Comparison of ENCODE assay signal across 15 mouse cellular contexts in the genomic region with DNA sequence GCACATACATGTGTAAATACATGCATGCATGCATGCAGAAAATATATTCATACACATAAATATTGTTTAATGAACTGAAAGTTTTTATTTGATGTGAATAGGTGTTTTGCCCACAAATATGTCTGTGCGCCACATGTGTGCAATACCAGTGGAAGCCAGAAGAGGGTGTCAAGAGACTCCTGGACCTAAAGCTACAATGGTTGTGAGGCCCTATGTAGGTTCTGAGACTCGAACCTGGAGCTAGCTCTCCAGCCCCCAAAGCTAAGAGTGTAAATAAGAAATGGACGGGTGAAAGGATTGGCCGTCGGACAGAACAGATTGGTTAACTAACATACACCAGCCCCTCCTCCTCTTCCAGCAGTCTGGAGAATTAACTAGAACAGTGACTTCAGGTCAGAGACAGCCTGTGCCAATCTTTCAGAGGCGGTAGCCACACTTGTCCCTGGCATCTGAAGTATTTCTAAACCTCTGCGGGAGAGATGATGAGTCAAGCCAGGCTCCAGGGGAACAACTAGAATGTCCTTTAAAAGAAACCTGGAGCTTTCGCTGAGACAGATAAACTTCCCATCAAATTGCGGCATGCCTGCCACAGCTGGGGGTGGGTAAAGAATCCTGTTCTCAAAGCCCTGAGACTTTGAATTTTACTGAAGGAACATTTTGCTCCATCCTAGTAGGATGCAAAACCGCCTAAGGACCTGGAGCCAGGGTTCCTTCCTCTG. TPM values are rescaled to one million over a fixed set of nuclear protein-coding genes. Genes with fewer than 3 reads are reported as not detected.
A peak's percentile ranks its signal among the peaks of the same experiment; 100 is the strongest.
DNase-seq lines count a peak whose midpoint lies in the region; ATAC-seq and TF ChIP-seq lines count a peak whose summit lies in the region.
"Had no signal": no experiment of that assay in that cellular context is flagged by ENCODE, and none has a peak within 500 bp of the region (broad histone marks: within the 10 kb centered on the region; RNA-seq: fewer than 3 reads in every experiment).

No protein-coding gene starts in this region.

- no peak for TF ChIP-seq POLR2A in CH12.LX (IDR thresholded peaks at IDR 0.05; ENCODE audit: low read depth, low read length)
- TF ChIP-seq POLR2A in brain, embryonic 14.5 days (IDR thresholded peaks at IDR 0.05; ENCODE audit: borderline replicate concordance, extremely low read depth, insufficient read depth, insufficient read length, poor library complexity, severe bottlenecking): no peak

- 85% methylated on average over 10 of the region's 10 CpGs for WGBS in embryonic facial prominence, embryonic 11.5 days
- 90% methylated on average over 10 of the region's 10 CpGs for WGBS in embryonic facial prominence, embryonic 10.5 days
- 85% methylated on average over 10 of the region's 10 CpGs for WGBS in liver, postnatal 0 days (ENCODE audit: insufficient replicate concordance)
- 73% methylated on average over 10 of the region's 10 CpGs for WGBS in liver, embryonic 12.5 days (ENCODE audit: insufficient replicate concordance)

- in situ Hi-C loops in CH12.LX (cut with MboI; ENCODE audit: low pct_ligation_motif_present, low pct_unique_long_range_greater_than_20kb, low sequenced_read_pairs): no loop called here

- no peak for TF ChIP-seq EP300 in liver, postnatal 0 days (IDR thresholded peaks at IDR 0.05; ENCODE audit: low read depth)
- TF ChIP-seq EP300 in CH12.LX (IDR thresholded peaks at IDR 0.05; ENCODE audit: low read length): no peak

- H3K9me3 ChIP-seq in embryonic facial prominence, embryonic 11.5 days (replicated peaks; ENCODE audit: control insufficient read depth, low read length): no peaks in the 10 kb centered on the region
- H3K9me3 ChIP-seq in embryonic facial prominence, embryonic 10.5 days: no peaks in the 10 kb centered on the region; the same call in 1 of the 2 replicates
- no peaks in the 10 kb centered on the region for H3K9me3 ChIP-seq in liver, postnatal 0 days (ENCODE audit: low read length)
- no peaks in the 10 kb centered on the region for H3K9me3 ChIP-seq in liver, embryonic 12.5 days (replicated peaks)
- peaks cover 3% of the 10 kb centered on the region for H3K9me3 ChIP-seq in CH12.LX (replicated peaks; ENCODE audit: low read length)
- H3K9me3 ChIP-seq: liver, embryonic 15.5 days had no signal

- no peaks in the 10 kb centered on the region for H3K36me3 ChIP-seq in embryonic facial prominence, embryonic 11.5 days (replicated peaks; ENCODE audit: control insufficient read depth, insufficient read depth, low read depth, low read length)
- no peaks in the 10 kb centered on the region for H3K36me3 ChIP-seq in embryonic facial prominence, embryonic 10.5 days (replicated peaks)
- H3K36me3 ChIP-seq in liver, postnatal 0 days (replicated peaks; ENCODE audit: insufficient read depth, low read length): no peaks in the 10 kb centered on the region
- H3K36me3 ChIP-seq in liver, embryonic 12.5 days: no peaks in the 10 kb centered on the region
- H3K36me3 ChIP-seq in CH12.LX (replicated peaks in 1 of 2; ENCODE audit: control insufficient read depth in 1 of 2, insufficient read depth in 1 of 2, low read length in 1 of 2): no peaks in the 10 kb centered on the region
- H3K36me3 ChIP-seq: liver, embryonic 15.5 days had no signal

- dilution Hi-C loops in CH12.LX (cut with MboI; ENCODE audit: extremely low pct_ligation_motif_present, extremely low pct_unique_long_range_greater_than_20kb, low sequenced_read_pairs): no loop called here

- H3K4me2 ChIP-seq in embryonic facial prominence, embryonic 11.5 days (ENCODE audit: low read depth, low read length): no peak overlapping the region
- no peak overlapping the region for H3K4me2 ChIP-seq in liver, postnatal 0 days (ENCODE audit: low read depth, low read length)
- no peak overlapping the region for H3K4me2 ChIP-seq in liver, embryonic 12.5 days
- H3K4me2 ChIP-seq in CH12.LX (ENCODE audit: insufficient read depth, low read depth, poor library complexity, severe bottlenecking): no peak overlapping the region
- H3K4me2 ChIP-seq: liver, embryonic 15.5 days had no signal

- H3K79me2 ChIP-seq in CH12.LX (replicated peaks; ENCODE audit: control insufficient read depth, extremely low read depth, insufficient read depth, poor library complexity, severe bottlenecking): no peaks in the 10 kb centered on the region

- H3K4me3 ChIP-seq in embryonic facial prominence, embryonic 11.5 days (ENCODE audit: low read depth, low read length): no peak overlapping the region
- H3K4me3 ChIP-seq in embryonic facial prominence, embryonic 10.5 days: no peak overlapping the region
- H3K4me3 ChIP-seq in liver, postnatal 0 days (ENCODE audit: low read depth, low read length): no peak overlapping the region
- H3K4me3 ChIP-seq in liver, embryonic 12.5 days: no peak overlapping the region
- H3K4me3 ChIP-seq in CH12.LX (replicated peaks in 1 of 3; ENCODE audit: low read depth in 2 of 3, low read length in 2 of 3, poor library complexity in 1 of 3): no peak overlapping the region
- H3K4me3 ChIP-seq: liver, embryonic 15.5 days had no signal

- peak; percentile 20 for DNase-seq in embryonic facial prominence, embryonic 11.5 days (ENCODE audit: low spot score)
- DNase-seq in embryonic facial prominence, embryonic 10.5 days (ENCODE audit: low spot score): no peak
- no peak for DNase-seq in liver, postnatal 0 days
- DNase-seq in CH12.LX (ENCODE audit: extremely low read depth) (no peak), MN1 (ENCODE audit: low spot score) (no peak)
- no peak for DNase-seq in brain, embryonic 14.5 days (ENCODE audit: low read depth)
- no peak for DNase-seq in spleen, postnatal 14 days (ENCODE audit: low spot score in 2 of 2)
- DNase-seq: adrenal gland, adult 2 months; cerebellum, adult 18-20 months; gastrocnemius, postnatal 10 days; heart, postnatal 10 days; kidney, adult 9 months had no signal

- TF ChIP-seq CTCF in liver, postnatal 0 days (IDR thresholded peaks at IDR 0.05; ENCODE audit: low read depth): peak; percentile 48
- peak in 1 of 2 experiments; percentile 58; a peak in 2 of 4 replicates for TF ChIP-seq CTCF in CH12.LX (conservative IDR thresholded peaks at IDR 0.05 in 1 of 2, IDR thresholded peaks at IDR 0.05 in 1 of 2; ENCODE audit: low read depth in 2 of 2, low read length in 2 of 2)
- TF ChIP-seq CTCF in brain, embryonic 14.5 days (IDR thresholded peaks at IDR 0.05; ENCODE audit: borderline replicate concordance, extremely low read depth, insufficient read depth, insufficient read length): peak; percentile 16; the same call in 1 of the 2 replicates

- no peak overlapping the region for H3K9ac ChIP-seq in embryonic facial prominence, embryonic 11.5 days (replicated peaks; ENCODE audit: low read length)
- no peak overlapping the region for H3K9ac ChIP-seq in liver, postnatal 0 days (replicated peaks)
- H3K9ac ChIP-seq in liver, embryonic 12.5 days: no peak overlapping the region
- no peak overlapping the region for H3K9ac ChIP-seq in CH12.LX (ENCODE audit: insufficient read depth, low read depth)
- H3K9ac ChIP-seq: liver, embryonic 15.5 days had no signal

- H3K27me3 ChIP-seq in embryonic facial prominence, embryonic 11.5 days (ENCODE audit: control insufficient read depth, insufficient read depth, low read length): no peaks in the 10 kb centered on the region
- no peaks in the 10 kb centered on the region for H3K27me3 ChIP-seq in embryonic facial prominence, embryonic 10.5 days (replicated peaks; ENCODE audit: low read depth, poor library complexity, severe bottlenecking)
- no peaks in the 10 kb centered on the region for H3K27me3 ChIP-seq in liver, postnatal 0 days (ENCODE audit: insufficient read depth, low read length)
- no peaks in the 10 kb centered on the region for H3K27me3 ChIP-seq in liver, embryonic 12.5 days (replicated peaks)
- H3K27me3 ChIP-seq in CH12.LX (replicated peaks): no peaks in the 10 kb centered on the region
- H3K27me3 ChIP-seq: liver, embryonic 15.5 days had no signal

- no peak overlapping the region for H3K27ac ChIP-seq in embryonic facial prominence, embryonic 11.5 days (replicated peaks; ENCODE audit: low read depth, low read length)
- no peak overlapping the region for H3K27ac ChIP-seq in embryonic facial prominence, embryonic 10.5 days (replicated peaks)
- H3K27ac ChIP-seq in liver, postnatal 0 days (ENCODE audit: low read depth): no peak overlapping the region
- H3K27ac ChIP-seq in liver, embryonic 12.5 days: no peak overlapping the region
- H3K27ac ChIP-seq in CH12.LX (ENCODE audit: insufficient read depth, low read depth): no peak overlapping the region
- H3K27ac ChIP-seq: liver, embryonic 15.5 days had no signal

- ATAC-seq in embryonic facial prominence, embryonic 11.5 days (replicated peaks; ENCODE audit: insufficient number of reproducible peaks, low FRiP score, low TSS enrichment, low read depth): no peak
- no peak for ATAC-seq in liver, postnatal 0 days
- no peak for ATAC-seq in liver, embryonic 12.5 days

- TF ChIP-seq RAD21 in CH12.LX (IDR thresholded peaks at IDR 0.05; ENCODE audit: low read depth, low read length): peak; percentile 47

- H3K4me1 ChIP-seq in embryonic facial prominence, embryonic 11.5 days (ENCODE audit: control insufficient read depth, insufficient read depth, low read length): no peaks in the 10 kb centered on the region
- 0 out of 2 replicates have a peak, but pooled peaks cover 6% of the 10 kb centered on the region for H3K4me1 ChIP-seq in embryonic facial prominence, embryonic 10.5 days
- no peaks in the 10 kb centered on the region for H3K4me1 ChIP-seq in liver, postnatal 0 days (ENCODE audit: insufficient read depth)
- H3K4me1 ChIP-seq in liver, embryonic 12.5 days: no peaks in the 10 kb centered on the region
- 0 out of 4 replicates have a peak, but pooled peaks cover 0 to 6% of the 10 kb centered on the region in 2 experiments for H3K4me1 ChIP-seq in CH12.LX (ENCODE audit: control insufficient read depth in 1 of 2, insufficient read depth in 2 of 2)
- H3K4me1 ChIP-seq: liver, embryonic 15.5 days had no signal

RNA-seq across cellular contexts. Expression of a gene that starts 3.4 kb away (rescaled TPM):
- polyA plus RNA-seq in embryonic facial prominence, embryonic 11.5 days (2014; fragmentation: Nextera tagmentation; extraction: Ambion mirVana): not detected in 2 replicates
- not detected in 2 replicates for polyA plus RNA-seq in embryonic facial prominence, embryonic 10.5 days (2016; fragmentation: Nextera tagmentation; extraction: Ambion mirVana)
- polyA plus RNA-seq in liver, postnatal 0 days (2015; fragmentation: Nextera tagmentation; extraction: Ambion mirVana): not detected in 2 replicates
- not detected in 2 replicates for polyA plus RNA-seq in liver, embryonic 12.5 days (2016; fragmentation: Nextera tagmentation; extraction: Ambion mirVana)
- not detected in 2 replicates for total RNA-seq in CH12.LX (2012; rRNA removed)
- total RNA-seq in CH12.LX (2014; rRNA removed): not detected in 2 replicates
- not detected in 2 replicates for polyA plus RNA-seq in CH12.LX (2012; ENCODE audit: insufficient read length, low read depth)
- polyA plus RNA-seq in brain, embryonic 14.5 days (2012; rRNA removed): 0.33 and 1.2 TPM in 2 replicates
- total RNA-seq: adrenal gland, adult 2 months; gastrocnemius, postnatal 10 days; heart, postnatal 10 days; monocyte, adult 5-6 weeks had no signal
- polyA plus RNA-seq: adrenal gland, adult 2 months; liver, embryonic 15.5 days had no signal

RNA-seq across cellular contexts. Expression of a gene that starts 14.4 kb away (rescaled TPM):
- polyA plus RNA-seq in embryonic facial prominence, embryonic 11.5 days (2014; fragmentation: Nextera tagmentation; extraction: Ambion mirVana): 37.1 and 38.9 TPM in 2 replicates
- 30.3 and 34.2 TPM in 2 replicates for polyA plus RNA-seq in embryonic facial prominence, embryonic 10.5 days (2016; fragmentation: Nextera tagmentation; extraction: Ambion mirVana)
- polyA plus RNA-seq in liver, postnatal 0 days (2015; fragmentation: Nextera tagmentation; extraction: Ambion mirVana): 27.2 and 32.2 TPM in 2 replicates
- 15.2 and 15.7 TPM in 2 replicates for polyA plus RNA-seq in liver, embryonic 12.5 days (2016; fragmentation: Nextera tagmentation; extraction: Ambion mirVana)
- total RNA-seq in CH12.LX (2012; rRNA removed) (15.1 and 17.2 TPM in 2 replicates), CH12.LX (2014; rRNA removed) (11.8 and 12.7 TPM in 2 replicates)
- polyA plus RNA-seq in CH12.LX (2012; ENCODE audit: insufficient read length, low read depth): 52.5 and 188 TPM in 2 replicates
- 74.7 and 79.5 TPM in 2 replicates for polyA plus RNA-seq in brain, embryonic 14.5 days (2012; rRNA removed)
